In the genomic region with DNA sequence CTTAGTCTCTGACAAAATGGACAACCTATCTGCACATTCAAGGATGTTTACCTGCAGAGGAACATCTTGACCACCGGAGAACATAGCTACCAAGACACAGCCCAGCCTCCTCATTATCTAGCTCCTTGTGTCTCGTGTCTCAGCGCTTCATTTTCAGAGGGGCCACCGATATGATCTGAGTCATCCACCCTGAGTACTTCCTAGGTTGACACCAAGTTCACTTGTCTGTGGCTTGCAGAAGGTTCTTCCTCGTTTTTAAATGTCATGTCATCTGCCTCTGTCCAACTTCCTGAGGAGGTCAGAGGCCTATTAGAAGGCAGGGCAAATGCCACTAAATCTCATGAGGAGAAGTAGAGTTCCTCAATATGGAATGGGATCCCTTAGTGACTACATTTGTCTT, we compare ENCODE assay signal across 12 mouse cellular contexts. TPM values are rescaled to one million over a fixed set of nuclear protein-coding genes. Genes with fewer than 3 reads are reported as not detected.
DNase-seq lines count a peak whose midpoint lies in the region; ATAC-seq and TF ChIP-seq lines count a peak whose summit lies in the region.
"Had no signal": no experiment of that assay in that cellular context is flagged by ENCODE, and none has a peak within 500 bp of the region (broad histone marks: within the 10 kb centered on the region; RNA-seq: fewer than 3 reads in every experiment).

No protein-coding gene starts in this region.

- no peaks in the 10 kb centered on the region for H3K36me3 ChIP-seq in heart, embryonic 11.5 days (ENCODE audit: control insufficient read depth, insufficient read depth, low read length)
- peaks cover 3% of the 10 kb centered on the region; the same call in 1 of the 2 replicates for H3K36me3 ChIP-seq in midbrain, embryonic 10.5 days
- no peaks in the 10 kb centered on the region for H3K36me3 ChIP-seq in midbrain, postnatal 0 days (ENCODE audit: insufficient read depth, low read length)
- no peaks in the 10 kb centered on the region for H3K36me3 ChIP-seq in limb, embryonic 12.5 days
- no peaks in the 10 kb centered on the region for H3K36me3 ChIP-seq in stomach, embryonic 15.5 days
- H3K36me3 ChIP-seq in forebrain, embryonic 11.5 days (ENCODE audit: control insufficient read depth, insufficient read depth, low read length), result no peaks in the 10 kb centered on the region
- H3K36me3 ChIP-seq: forebrain, embryonic 12.5 days; limb, embryonic 15.5 days; neural tube, embryonic 13.5 days had no signal

- H3K4me1 ChIP-seq in heart, embryonic 11.5 days (ENCODE audit: control insufficient read depth, insufficient read depth, low read length), result peaks cover 12% of the 10 kb centered on the region
- H3K4me1 ChIP-seq in midbrain, embryonic 10.5 days, result peaks cover 29% of the 10 kb centered on the region
- H3K4me1 ChIP-seq in midbrain, postnatal 0 days (ENCODE audit: insufficient read depth, low read length), result no peaks in the 10 kb centered on the region
- H3K4me1 ChIP-seq in limb, embryonic 12.5 days (replicated peaks), result peaks cover 15% of the 10 kb centered on the region
- peaks cover 14% of the 10 kb centered on the region; the same call in 1 of the 2 replicates for H3K4me1 ChIP-seq in stomach, embryonic 15.5 days
- H3K4me1 ChIP-seq in forebrain, embryonic 11.5 days (replicated peaks; ENCODE audit: control insufficient read depth, insufficient read depth, low read length), result peaks cover 10% of the 10 kb centered on the region

- no peak for TF ChIP-seq CTCF in midbrain, postnatal 0 days (IDR thresholded peaks at IDR 0.05)

- ATAC-seq in heart, embryonic 11.5 days (replicated peaks; ENCODE audit: insufficient number of reproducible peaks, low FRiP score, low TSS enrichment), result no peak
- no peak for ATAC-seq in midbrain, postnatal 0 days (ENCODE audit: low FRiP score)
- no peak for ATAC-seq in limb, embryonic 12.5 days (ENCODE audit: insufficient number of reproducible peaks, insufficient read depth, low FRiP score, low TSS enrichment, low read depth)
- no peak for ATAC-seq in stomach, embryonic 15.5 days (ENCODE audit: insufficient read depth, low FRiP score, low read depth)
- ATAC-seq in forebrain, embryonic 11.5 days (replicated peaks; ENCODE audit: low FRiP score), result no peak

- H3K4me2 ChIP-seq in heart, embryonic 11.5 days, result peak overlapping the region; percentile 82
- H3K4me2 ChIP-seq in midbrain, postnatal 0 days (ENCODE audit: low read depth, low read length, poor library complexity, severe bottlenecking), result no peak overlapping the region
- peak overlapping the region; percentile 93; the same call in 1 of the 2 replicates for H3K4me2 ChIP-seq in limb, embryonic 12.5 days
- no peak overlapping the region for H3K4me2 ChIP-seq in stomach, embryonic 15.5 days
- H3K4me2 ChIP-seq in forebrain, embryonic 11.5 days (ENCODE audit: low read depth, low read length, severe bottlenecking), result no peak overlapping the region

- H3K9me3 ChIP-seq in heart, embryonic 11.5 days (replicated peaks; ENCODE audit: control insufficient read depth, low read length), result no peaks in the 10 kb centered on the region; the same call in 1 of the 2 replicates
- H3K9me3 ChIP-seq in midbrain, embryonic 10.5 days (replicated peaks), result no peaks in the 10 kb centered on the region
- H3K9me3 ChIP-seq in midbrain, postnatal 0 days (ENCODE audit: low read length), result no peaks in the 10 kb centered on the region
- no peaks in the 10 kb centered on the region for H3K9me3 ChIP-seq in limb, embryonic 12.5 days
- H3K9me3 ChIP-seq in stomach, embryonic 15.5 days, result no peaks in the 10 kb centered on the region
- H3K9me3 ChIP-seq in forebrain, embryonic 11.5 days (ENCODE audit: control insufficient read depth, low read length), result no peaks in the 10 kb centered on the region
- H3K9me3 ChIP-seq: forebrain, embryonic 12.5 days; limb, embryonic 15.5 days; neural tube, embryonic 13.5 days had no signal

- DNase-seq in heart, adult 8-10 months (ENCODE audit: low spot score), result no peak
- no peak for DNase-seq in midbrain, embryonic 10.5 days (ENCODE audit: low spot score)
- DNase-seq in midbrain, postnatal 0 days (ENCODE audit: low spot score), result no peak
- no peak for DNase-seq in forebrain, embryonic 11.5 days (ENCODE audit: low spot score)
- no peak for DNase-seq in gastrocnemius, adult 18-20 months (ENCODE audit: low spot score)
- DNase-seq: kidney, adult 11 months had no signal

- WGBS in heart, embryonic 11.5 days (ENCODE audit: insufficient replicate concordance), result 72% methylated on average over 5 of the region's 5 CpGs
- 86% methylated on average over 5 of the region's 5 CpGs for WGBS in midbrain, embryonic 10.5 days
- 80% methylated on average over 5 of the region's 5 CpGs for WGBS in midbrain, postnatal 0 days
- 77% methylated on average over 5 of the region's 5 CpGs for WGBS in limb, embryonic 12.5 days
- WGBS in stomach, embryonic 15.5 days, result 71% methylated on average over 5 of the region's 5 CpGs
- WGBS in forebrain, embryonic 11.5 days, result 89% methylated on average over 5 of the region's 5 CpGs

- no peak overlapping the region for H3K4me3 ChIP-seq in heart, embryonic 11.5 days (ENCODE audit: low read depth, low read length)
- H3K4me3 ChIP-seq in midbrain, embryonic 10.5 days, result peak overlapping the region; percentile 70; the same call in 1 of the 2 replicates
- no peak overlapping the region for H3K4me3 ChIP-seq in midbrain, postnatal 0 days (ENCODE audit: low read depth, low read length)
- no peak overlapping the region for H3K4me3 ChIP-seq in limb, embryonic 12.5 days (replicated peaks)
- no peak overlapping the region for H3K4me3 ChIP-seq in stomach, embryonic 15.5 days (replicated peaks)
- H3K4me3 ChIP-seq in forebrain, embryonic 11.5 days (ENCODE audit: low read depth, low read length), result no peak overlapping the region

- H3K9ac ChIP-seq in heart, embryonic 11.5 days (ENCODE audit: low read depth, low read length), result no peak overlapping the region
- no peak overlapping the region for H3K9ac ChIP-seq in midbrain, postnatal 0 days (replicated peaks; ENCODE audit: low read length, poor library complexity, severe bottlenecking)
- no peak overlapping the region for H3K9ac ChIP-seq in limb, embryonic 12.5 days (replicated peaks)
- no peak overlapping the region for H3K9ac ChIP-seq in stomach, embryonic 15.5 days
- no peak overlapping the region for H3K9ac ChIP-seq in forebrain, embryonic 11.5 days (ENCODE audit: low read length)

- peaks cover 21% of the 10 kb centered on the region for H3K27me3 ChIP-seq in heart, embryonic 11.5 days (ENCODE audit: control insufficient read depth, insufficient read depth, low read length)
- peaks cover 44% of the 10 kb centered on the region for H3K27me3 ChIP-seq in midbrain, embryonic 10.5 days (ENCODE audit: low read depth, poor library complexity, severe bottlenecking)
- H3K27me3 ChIP-seq in midbrain, postnatal 0 days (ENCODE audit: insufficient read depth, low read length), result no peaks in the 10 kb centered on the region
- H3K27me3 ChIP-seq in limb, embryonic 12.5 days, result peaks cover 54% of the 10 kb centered on the region
- H3K27me3 ChIP-seq in stomach, embryonic 15.5 days (replicated peaks), result peaks cover 21% of the 10 kb centered on the region
- H3K27me3 ChIP-seq in forebrain, embryonic 11.5 days (ENCODE audit: control insufficient read depth, insufficient read depth, low read length), result peaks cover 18% of the 10 kb centered on the region

- no peak overlapping the region for H3K27ac ChIP-seq in heart, embryonic 11.5 days (ENCODE audit: low read depth, low read length)
- H3K27ac ChIP-seq in midbrain, embryonic 10.5 days (replicated peaks), result no peak overlapping the region
- no peak overlapping the region for H3K27ac ChIP-seq in midbrain, postnatal 0 days (ENCODE audit: low read depth, low read length)
- no peak overlapping the region for H3K27ac ChIP-seq in limb, embryonic 12.5 days
- 0 out of 2 replicates have a peak overlapping the region, but pooled peaks have one; percentile 97 for H3K27ac ChIP-seq in stomach, embryonic 15.5 days
- H3K27ac ChIP-seq in forebrain, embryonic 11.5 days (ENCODE audit: low read depth, low read length), result no peak overlapping the region

RNA-seq across cellular contexts. Expression of gene 6430548M08Rik, which starts 1.4 kb away (rescaled TPM):
- 8.4 and 13.5 TPM in 2 replicates for polyA plus RNA-seq in heart, embryonic 11.5 days (2014; fragmentation: Nextera tagmentation; extraction: Ambion mirVana)
- total RNA-seq in heart, adult 8-10 months (2022), result 10 to 100 TPM; 17.5 to 27.7 (median 22.0) TPM
- polyA plus RNA-seq in midbrain, embryonic 10.5 days (2016; fragmentation: Nextera tagmentation; extraction: Ambion mirVana), result 5.8 and 11.0 TPM in 2 replicates
- 69.7 and 71.1 TPM in 2 replicates for total RNA-seq in midbrain, postnatal 0 days (2014; rRNA removed)
- 38.3 and 40.5 TPM in 2 replicates for polyA plus RNA-seq in midbrain, postnatal 0 days (2015; fragmentation: Nextera tagmentation; extraction: Ambion mirVana)
- 3.0 and 3.5 TPM in 2 replicates for polyA plus RNA-seq in limb, embryonic 12.5 days (2016; fragmentation: Nextera tagmentation; extraction: Ambion mirVana)
- 6.5 and 6.7 TPM in 2 replicates for polyA plus RNA-seq in stomach, embryonic 15.5 days (2015; fragmentation: Nextera tagmentation; extraction: Ambion mirVana)
- 9.9 and 10.0 TPM in 2 replicates for polyA plus RNA-seq in forebrain, embryonic 11.5 days (2014; fragmentation: Nextera tagmentation; extraction: Ambion mirVana)
- 10 to 100 TPM; 23.3 to 45.0 TPM for total RNA-seq in gastrocnemius, adult 18-20 months (2021)

RNA-seq across cellular contexts. Expression of gene Zdhhc7, which starts 11.3 kb away (rescaled TPM):
- polyA plus RNA-seq in heart, embryonic 11.5 days (2014; fragmentation: Nextera tagmentation; extraction: Ambion mirVana), result 24.7 and 29.1 TPM in 2 replicates
- total RNA-seq in heart, adult 8-10 months (2022), result 10 to 100 TPM; 33.5 to 40.0 (median 34.3) TPM
- polyA plus RNA-seq in midbrain, embryonic 10.5 days (2016; fragmentation: Nextera tagmentation; extraction: Ambion mirVana), result 34.5 and 38.4 TPM in 2 replicates
- 34.1 and 40.8 TPM in 2 replicates for total RNA-seq in midbrain, postnatal 0 days (2014; rRNA removed)
- 23.9 and 24.6 TPM in 2 replicates for polyA plus RNA-seq in midbrain, postnatal 0 days (2015; fragmentation: Nextera tagmentation; extraction: Ambion mirVana)
- 28.7 and 29.4 TPM in 2 replicates for polyA plus RNA-seq in limb, embryonic 12.5 days (2016; fragmentation: Nextera tagmentation; extraction: Ambion mirVana)
- 32.1 and 35.3 TPM in 2 replicates for polyA plus RNA-seq in stomach, embryonic 15.5 days (2015; fragmentation: Nextera tagmentation; extraction: Ambion mirVana)
- polyA plus RNA-seq in forebrain, embryonic 11.5 days (2014; fragmentation: Nextera tagmentation; extraction: Ambion mirVana), result 29.4 and 29.9 TPM in 2 replicates
- 10 to 100 TPM; 20.4 to 24.6 TPM for total RNA-seq in gastrocnemius, adult 18-20 months (2021)

Comparison
In these comparisons a context has a peak if more than half of its experiments do, and no peak if none do; other contexts are left out.
1. H3K4me2 ChIP-seq: peak in heart, embryonic 11.5 days (single experiment) and limb, embryonic 12.5 days (single experiment); none in midbrain, postnatal 0 days (single experiment), stomach, embryonic 15.5 days (single experiment) and forebrain, embryonic 11.5 days (single experiment).